Mouse (Mus musculus) embryonic facial prominence, embryonic 15.5 days (tissue): ENCODE data around the gene Agbl4. TPM values are rescaled to one million over a fixed set of nuclear protein-coding genes. Genes with fewer than 3 reads are reported as not detected.
"Not testable (repeated sequence)": the region's sequence is repeated elsewhere in the genome, so short reads cannot be mapped to it uniquely, and the experiment has no call there.

Experiments
- ATAC-seq: fragments of 200-750 bp; cut with Nextera tagmentation; 2 replicates; pipeline ENCODE4 v1.8.0; 2017; ENCODE audit warnings: low read depth, moderate TSS enrichment; ENCODE audit not compliant: insufficient number of reproducible peaks, low FRiP score, low TSS enrichment
- H3K27ac ChIP-seq: fragments of 300-500 bp; sonication (generic); replicated peaks from 2 replicates; pipeline ENCODE4 v1.5.1; 2015; ENCODE audit warnings: mild to moderate bottlenecking, inconsistent platforms
- H3K27me3 ChIP-seq: fragments of 300-500 bp; sonication (generic); 2 replicates; pipeline ENCODE4 v1.6.1; 2015; ENCODE audit warnings: inconsistent platforms
- H3K36me3 ChIP-seq: fragments of 300-500 bp; sonication (generic); 2 replicates; pipeline ENCODE4 v1.6.1; 2015; ENCODE audit warnings: mild to moderate bottlenecking, inconsistent platforms
- H3K4me1 ChIP-seq: fragments of 300-500 bp; sonication (generic); 2 replicates; pipeline ENCODE4 v1.6.1; 2015; ENCODE audit warnings: inconsistent platforms
- H3K4me2 ChIP-seq: fragments of 300-500 bp; sonication (generic); replicated peaks from 2 replicates; pipeline ENCODE4 v1.6.1; 2015; ENCODE audit warnings: mild to moderate bottlenecking, inconsistent platforms
- H3K4me3 ChIP-seq: fragments of 300-500 bp; sonication (generic); replicated peaks from 2 replicates; pipeline ENCODE4 v1.5.1; 2015; ENCODE audit warnings: mild to moderate bottlenecking, inconsistent platforms
- H3K9ac ChIP-seq: fragments of 300-500 bp; sonication (generic); 2 replicates; pipeline ENCODE4 v1.6.1; 2015; ENCODE audit warnings: inconsistent platforms
- H3K9me3 ChIP-seq: fragments of 300-500 bp; sonication (generic); replicated peaks from 2 replicates; pipeline ENCODE4 v1.6.1; 2016; ENCODE audit warnings: inconsistent platforms
- WGBS: fragments of 180-500 bp; shearing (Covaris S2); methylation state at CpG from one replicate; pipeline ENCODE4 v1.1.7; 2015; 5-methylcytosine and 5-hydroxymethylcytosine counted together
- polyA plus RNA-seq: library from polyadenylated mRNA; unstranded; fragments of >200 nt; fragmentation: Nextera tagmentation; extraction: Ambion mirVana; gene quantifications from 2 replicates; pipeline ENCODE4 v1.2.1, GENCODE M21; 2015

The Agbl4 gene
- polyA plus RNA-seq, 1 experiment from 2014 or later = 2.0 TPM

DNA sequence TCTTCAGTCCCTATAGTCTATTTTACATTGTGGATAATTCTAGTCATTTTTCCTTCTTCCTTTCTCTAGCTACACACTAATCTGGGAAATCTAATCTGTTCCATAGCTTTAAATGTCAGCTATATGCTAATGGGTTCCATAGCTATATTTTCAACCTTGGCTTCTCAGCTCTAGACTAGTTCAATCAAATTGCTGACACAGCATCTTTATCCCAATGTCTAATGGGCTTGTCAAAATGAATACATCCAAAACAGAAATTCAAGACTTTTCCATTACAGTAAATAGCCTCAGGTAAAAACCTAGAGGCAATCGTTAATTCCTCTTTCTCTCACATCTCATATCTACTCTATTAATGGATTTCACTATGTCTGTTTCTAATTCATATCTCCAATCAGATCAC is 750.3 kb downstream of the Agbl4 start:
- 76% methylated on average over 1 of the region's 1 CpGs for WGBS
- Histone ChIP-seq H3K27me3 (no peaks in the 10 kb centered on the region), H3K4me2 (no peak overlapping the region), H3K36me3 (no peaks in the 10 kb centered on the region), H3K4me3 (no peak overlapping the region), H3K4me1 (no peaks in the 10 kb centered on the region), H3K9ac (no peak overlapping the region), H3K9me3 (no peaks in the 10 kb centered on the region), H3K27ac (no peak overlapping the region)
- ATAC-seq = no peak

- Histone ChIP-seq H3K4me1 (no peaks in the 10 kb centered on the region), H3K9ac (no peak overlapping the region), H3K4me3 (no peak overlapping the region), H3K4me2 (no peak overlapping the region), H3K27me3 (no peaks in the 10 kb centered on the region), H3K27ac (no peak overlapping the region), H3K36me3 (no peaks in the 10 kb centered on the region), H3K9me3 (no peaks in the 10 kb centered on the region)
- no peak for ATAC-seq
- WGBS = 46% methylated on average over 1 of the region's 1 CpGs
Measured at GRCm38 (mm10) chr4:111155859-111156258, 758.4 kb downstream of the Agbl4 start.

DNA sequence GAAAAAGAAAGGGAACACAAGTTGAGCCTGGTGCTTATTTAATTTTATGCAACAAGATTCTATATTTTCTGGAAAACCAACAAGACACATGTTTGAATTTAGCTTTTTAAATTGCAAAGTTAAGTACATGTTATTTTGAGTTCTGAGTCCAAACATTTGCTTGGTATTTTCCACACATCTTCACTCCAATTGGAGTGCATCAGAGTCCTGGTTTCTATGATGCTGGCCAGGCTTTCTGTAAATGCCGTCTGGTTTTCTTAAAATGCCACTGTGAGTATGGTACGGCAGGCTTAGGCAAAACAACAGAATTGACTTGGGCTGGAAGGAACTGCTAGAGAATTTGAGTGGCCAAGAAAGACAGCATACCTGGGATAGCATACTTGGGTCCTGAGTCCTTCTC is 784.0 kb downstream of the Agbl4 start:
- 53% methylated on average over 2 of the region's 2 CpGs for WGBS
- H3K27ac ChIP-seq = 0 out of 2 replicates have a peak overlapping the region, but pooled peaks have one; percentile 2

GRCm38 (mm10) chr4:111200100-111200499 is 802.6 kb downstream of the Agbl4 start:
- 48% methylated on average over 2 of the region's 2 CpGs for WGBS
- no peaks in the 10 kb centered on the region for H3K27me3 ChIP-seq
- ATAC-seq = no peak
- no peaks in the 10 kb centered on the region for H3K4me1 ChIP-seq
- H3K9ac ChIP-seq = no peak overlapping the region
- no peak overlapping the region for H3K4me3 ChIP-seq
- no peaks in the 10 kb centered on the region for H3K9me3 ChIP-seq
- no peaks in the 10 kb centered on the region for H3K36me3 ChIP-seq
- no peak overlapping the region for H3K4me2 ChIP-seq
- no peak overlapping the region for H3K27ac ChIP-seq

More for the DNA sequence above, 784.0 kb downstream of the Agbl4 start:
- no peak overlapping the region for H3K4me3 ChIP-seq
- no peaks in the 10 kb centered on the region for H3K27me3 ChIP-seq
- H3K9ac ChIP-seq = no peak overlapping the region
- no peaks in the 10 kb centered on the region for H3K9me3 ChIP-seq
- no peak overlapping the region for H3K4me2 ChIP-seq
- peak; percentile 60; the same call in 1 of the 2 replicates for ATAC-seq
- no peaks in the 10 kb centered on the region for H3K36me3 ChIP-seq
- no peaks in the 10 kb centered on the region for H3K4me1 ChIP-seq

DNA sequence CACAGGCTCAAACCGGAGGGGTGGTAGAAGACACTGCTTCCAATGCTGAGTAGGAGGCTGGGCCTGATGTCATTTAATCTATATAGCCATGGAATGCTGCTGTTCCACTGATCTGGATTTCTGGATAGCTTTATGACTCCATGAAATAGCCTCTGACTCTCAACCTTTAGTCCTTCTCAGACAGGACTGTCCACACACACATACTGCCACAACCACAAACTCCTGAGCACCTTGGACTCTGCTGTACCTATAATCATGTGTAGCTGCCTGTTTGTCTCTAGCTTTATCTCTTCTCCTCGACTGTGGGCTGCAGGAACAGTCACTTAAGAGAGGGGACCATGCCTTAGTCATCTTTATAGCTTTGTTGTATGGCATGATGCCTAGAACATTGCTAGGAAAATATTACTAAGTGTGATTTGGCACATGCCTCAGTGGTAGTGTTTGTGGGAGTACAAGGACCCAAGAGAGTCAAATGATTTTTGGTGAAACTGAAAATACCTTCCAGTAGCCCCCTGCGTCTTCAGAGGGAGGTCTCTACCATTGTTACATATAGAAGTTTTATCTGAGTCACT is 817.8 kb downstream of the Agbl4 start:
- no peaks in the 10 kb centered on the region for H3K27me3 ChIP-seq
- H3K9me3 ChIP-seq = no peaks in the 10 kb centered on the region
- 70% methylated on average over 3 of the region's 3 CpGs for WGBS

GRCm38 (mm10) chr4:111219030-111219429 is 821.6 kb downstream of the Agbl4 start:
- not testable (repeated sequence) for H3K4me2 ChIP-seq, H3K9ac ChIP-seq, ATAC-seq, H3K27ac ChIP-seq, H3K4me1 ChIP-seq, H3K27me3 ChIP-seq, H3K36me3 ChIP-seq, H3K4me3 ChIP-seq, H3K9me3 ChIP-seq
- 81% methylated on average over 1 of the region's 1 CpGs for WGBS

More for the DNA sequence above, 817.8 kb downstream of the Agbl4 start:
- Histone ChIP-seq H3K4me1 (no peaks in the 10 kb centered on the region), H3K27ac (no peak overlapping the region), H3K9ac (no peak overlapping the region), H3K4me2 (no peak overlapping the region), H3K4me3 (no peak overlapping the region), H3K36me3 (no peaks in the 10 kb centered on the region)
- no peak for ATAC-seq

GRCm38 (mm10) chr4:111219543-111219942 is 822.1 kb downstream of the Agbl4 start:
- not testable (repeated sequence) for H3K4me1 ChIP-seq, ATAC-seq
- 91% methylated on average over 9 of the region's 9 CpGs for WGBS

DNA sequence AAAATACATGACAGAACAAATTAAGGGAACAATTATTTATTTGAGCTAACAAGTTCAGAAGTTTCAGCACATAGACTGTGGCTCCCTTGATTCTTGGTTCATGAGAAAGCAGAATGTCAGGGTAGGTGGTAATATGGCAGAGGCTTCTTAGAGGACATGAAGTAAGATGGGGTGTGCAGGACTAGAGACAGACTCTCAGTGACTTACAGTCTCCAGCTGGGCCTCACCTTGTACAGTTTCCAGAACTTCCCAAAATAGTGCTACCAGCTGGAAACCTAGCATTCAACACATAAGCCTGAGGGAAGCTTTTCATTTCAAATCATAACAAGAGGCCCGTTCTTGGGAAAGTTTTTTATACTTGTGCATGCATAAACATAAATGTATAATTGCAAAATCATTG is 836.4 kb downstream of the Agbl4 start:
- H3K9me3 ChIP-seq = no peaks in the 10 kb centered on the region
- ATAC-seq = no peak
- 26% methylated on average over 1 of the region's 1 CpGs for WGBS
- H3K27ac ChIP-seq = no peak overlapping the region
- no peak overlapping the region for H3K4me3 ChIP-seq
- H3K36me3 ChIP-seq = no peaks in the 10 kb centered on the region
- no peaks in the 10 kb centered on the region for H3K4me1 ChIP-seq
- H3K4me2 ChIP-seq = no peak overlapping the region
- no peaks in the 10 kb centered on the region for H3K27me3 ChIP-seq
- H3K9ac ChIP-seq = no peak overlapping the region

More at GRCm38 (mm10) chr4:111219543-111219942, 822.1 kb downstream of the Agbl4 start:
- H3K36me3 ChIP-seq, H3K9ac ChIP-seq, H3K27me3 ChIP-seq, H3K4me3 ChIP-seq, H3K4me2 ChIP-seq, H3K9me3 ChIP-seq, H3K27ac ChIP-seq: not testable (repeated sequence)

DNA sequence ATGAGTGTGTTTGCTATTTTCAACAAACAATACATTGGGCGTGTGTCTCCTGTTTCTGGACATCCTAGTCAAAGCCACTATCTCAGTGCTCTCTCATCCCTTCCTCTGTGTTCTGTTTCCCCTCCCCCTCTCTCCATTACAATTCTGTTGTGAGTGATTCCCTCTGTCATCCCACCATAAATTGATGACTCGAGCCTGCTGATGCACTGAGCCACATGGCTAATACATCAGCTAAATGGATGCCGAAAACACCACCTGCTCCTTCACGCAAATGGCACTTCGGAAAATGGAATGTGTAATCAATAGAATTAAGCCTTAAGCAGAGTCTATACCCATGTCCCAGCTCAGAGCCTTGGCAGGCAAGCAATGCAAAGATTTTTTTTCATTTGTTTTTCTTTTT is 854.5 kb downstream of the Agbl4 start:
- Histone ChIP-seq H3K27me3 (no peaks in the 10 kb centered on the region), H3K4me2 (no peak overlapping the region), H3K36me3 (no peaks in the 10 kb centered on the region), H3K4me3 (no peak overlapping the region), H3K4me1 (no peaks in the 10 kb centered on the region), H3K9ac (no peak overlapping the region), H3K27ac (no peak overlapping the region), H3K9me3 (no peaks in the 10 kb centered on the region)
- no peak for ATAC-seq
- 85% methylated on average over 5 of the region's 5 CpGs for WGBS

GRCm38 (mm10) chr4:111255499-111255898 is 858.0 kb downstream of the Agbl4 start:
- Histone ChIP-seq H3K27ac (no peak overlapping the region), H3K27me3 (no peaks in the 10 kb centered on the region), H3K4me1 (no peaks in the 10 kb centered on the region), H3K4me2 (no peak overlapping the region), H3K9me3 (no peaks in the 10 kb centered on the region), H3K9ac (no peak overlapping the region), H3K4me3 (no peak overlapping the region), H3K36me3 (no peaks in the 10 kb centered on the region)
- WGBS = 54% methylated on average over 4 of the region's 4 CpGs
- ATAC-seq = no peak

DNA sequence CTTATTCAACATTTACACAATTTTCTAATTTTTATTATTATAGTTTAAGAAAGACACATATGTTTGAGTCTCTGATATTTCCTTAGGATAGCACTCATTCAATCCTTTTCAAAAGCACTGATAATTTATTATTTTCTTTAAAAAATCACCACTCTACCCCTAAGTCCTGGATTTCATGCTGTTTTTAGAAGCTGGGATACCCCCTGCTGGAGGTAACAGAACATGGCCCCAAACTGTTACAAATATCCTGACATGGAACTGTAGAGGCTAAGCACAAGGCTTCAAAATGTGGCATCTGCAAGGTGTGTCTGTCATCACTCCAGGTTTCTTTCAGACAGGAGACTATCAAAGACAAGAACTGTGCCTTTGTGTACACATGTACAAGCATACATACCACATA is 859.5 kb downstream of the Agbl4 start:
- no peak overlapping the region for H3K4me2 ChIP-seq
- ATAC-seq = no peak
- no peak overlapping the region for H3K9ac ChIP-seq

GRCm38 (mm10) chr4:111280936-111281335 is 883.5 kb downstream of the Agbl4 start:
- Histone ChIP-seq H3K27ac (no peak overlapping the region), H3K27me3 (no peaks in the 10 kb centered on the region), H3K36me3 (no peaks in the 10 kb centered on the region), H3K4me2 (no peak overlapping the region), H3K4me3 (no peak overlapping the region), H3K4me1 (no peaks in the 10 kb centered on the region), H3K9me3 (no peaks in the 10 kb centered on the region), H3K9ac (no peak overlapping the region)
- ATAC-seq = no peak
- WGBS = 88% methylated on average over 2 of the region's 2 CpGs

More for the DNA sequence above, 859.5 kb downstream of the Agbl4 start:
- no peaks in the 10 kb centered on the region for H3K27me3 ChIP-seq
- H3K36me3 ChIP-seq = no peaks in the 10 kb centered on the region
- H3K4me1 ChIP-seq = no peaks in the 10 kb centered on the region
- no peak overlapping the region for H3K27ac ChIP-seq
- H3K4me3 ChIP-seq = no peak overlapping the region
- H3K9me3 ChIP-seq = no peaks in the 10 kb centered on the region
